Comparison of ENCODE assay signal across 44 mouse cellular contexts in genomic region chr4:34893479-34893878, GRCm38 (mm10). TPM values are rescaled to one million over a fixed set of nuclear protein-coding genes. Genes with fewer than 3 reads are reported as not detected.
"Had no signal": no experiment of that assay in that cellular context is flagged by ENCODE, and none has a peak within 500 bp of the region (broad histone marks: within the 10 kb centered on the region; RNA-seq: fewer than 3 reads in every experiment).

Cga (plus strand) TSS chr4:34893779.

- DNase-seq: left cerebral cortex, postnatal 4 days; liver; liver, embryonic 13.5 days; liver, postnatal 0 days; lung, adult 18-20 months; lung, adult 2 months; lung, embryonic 14.5 days; lung, postnatal 10 days; lung, postnatal 14 days; lung, postnatal 36 days; lung, postnatal 4 days; midbrain, embryonic 14.5 days had no signal

- H3K4me3 ChIP-seq: limb, embryonic 10.5 days; limb, embryonic 12.5 days; limb, embryonic 13.5 days; limb, embryonic 15.5 days; liver, embryonic 12.5 days; liver, embryonic 13.5 days; liver, embryonic 15.5 days; lung, embryonic 15.5 days; megakaryocyte, embryonic 14.5 days; midbrain, embryonic 10.5 days; midbrain, embryonic 12.5 days; midbrain, embryonic 13.5 days; midbrain, embryonic 15.5 days; myocyte; neural tube, embryonic 12.5 days had no signal

- H3K9me3 ChIP-seq: limb, embryonic 10.5 days; limb, embryonic 12.5 days; limb, embryonic 13.5 days; limb, embryonic 15.5 days; liver, embryonic 12.5 days; liver, embryonic 13.5 days; liver, embryonic 15.5 days; lung, embryonic 15.5 days; megakaryocyte, embryonic 14.5 days; midbrain, embryonic 10.5 days; midbrain, embryonic 12.5 days; midbrain, embryonic 13.5 days; midbrain, embryonic 15.5 days; neural tube, embryonic 12.5 days had no signal

- H3K27ac ChIP-seq: limb, embryonic 10.5 days; limb, embryonic 12.5 days; limb, embryonic 13.5 days; limb, embryonic 15.5 days; liver, embryonic 12.5 days; liver, embryonic 13.5 days; liver, embryonic 14.5 days; liver, embryonic 15.5 days; lung, embryonic 15.5 days; macrophage; midbrain, embryonic 10.5 days; midbrain, embryonic 12.5 days; midbrain, embryonic 13.5 days; midbrain, embryonic 15.5 days; neural tube, embryonic 12.5 days had no signal

- H3K9ac ChIP-seq: limb, embryonic 12.5 days; limb, embryonic 13.5 days; limb, embryonic 15.5 days; liver, embryonic 12.5 days; liver, embryonic 13.5 days; liver, embryonic 14.5 days; liver, embryonic 15.5 days; liver, postnatal 0 days; lung, embryonic 14.5 days; lung, embryonic 15.5 days; midbrain, embryonic 12.5 days; midbrain, embryonic 13.5 days; midbrain, embryonic 15.5 days; neural tube, embryonic 12.5 days had no signal

- H3K4me2 ChIP-seq: limb, embryonic 12.5 days; limb, embryonic 13.5 days; limb, embryonic 15.5 days; liver, embryonic 11.5 days; liver, embryonic 12.5 days; liver, embryonic 13.5 days; liver, embryonic 15.5 days; lung, embryonic 14.5 days; lung, embryonic 15.5 days; midbrain, embryonic 11.5 days; midbrain, embryonic 12.5 days; midbrain, embryonic 13.5 days; midbrain, embryonic 15.5 days; neural tube, embryonic 12.5 days had no signal

- ATAC-seq: liver, embryonic 12.5 days; liver, postnatal 0 days; lung, postnatal 0 days; midbrain, embryonic 13.5 days; midbrain, embryonic 15.5 days; midbrain, embryonic 16.5 days had no signal

- H3K4me1 ChIP-seq: limb, embryonic 12.5 days; limb, embryonic 13.5 days; limb, embryonic 15.5 days; midbrain, embryonic 12.5 days; midbrain, embryonic 13.5 days; midbrain, embryonic 15.5 days; neural tube, embryonic 12.5 days had no signal

- H3K36me3 ChIP-seq: limb, embryonic 10.5 days; limb, embryonic 12.5 days; limb, embryonic 13.5 days; limb, embryonic 15.5 days; liver, embryonic 12.5 days; liver, embryonic 13.5 days; liver, embryonic 15.5 days; lung, embryonic 15.5 days; midbrain, embryonic 10.5 days; midbrain, embryonic 12.5 days; midbrain, embryonic 13.5 days; midbrain, embryonic 15.5 days; neural tube, embryonic 12.5 days had no signal

RNA-seq across cellular contexts. Expression of gene Cga, which starts in this region (rescaled TPM):
- total RNA-seq: left cerebral cortex, postnatal 10 days; left cerebral cortex, postnatal 14 days; left cerebral cortex, postnatal 25 days; left cerebral cortex, postnatal 36 days; left cerebral cortex, postnatal 4 days; megakaryocyte progenitor cell, adult 5-6 weeks; megakaryocyte, adult 5-6 weeks; midbrain, postnatal 0 days had no signal
- polyA plus RNA-seq: limb, embryonic 10.5 days; limb, embryonic 11.5 days; limb, embryonic 12.5 days; limb, embryonic 13.5 days; limb, embryonic 14.5 days; limb, embryonic 15.5 days; liver, embryonic 11.5 days; liver, embryonic 12.5 days; liver, embryonic 14.5 days; liver, embryonic 16.5 days; lung, adult 2 months; lung, embryonic 14.5 days; lung, embryonic 15.5 days; lung, embryonic 16.5 days; lung, postnatal 0 days; macrophage; midbrain, embryonic 11.5 days; midbrain, embryonic 12.5 days; midbrain, embryonic 13.5 days; midbrain, embryonic 14.5 days; midbrain, embryonic 15.5 days; midbrain, postnatal 0 days; myocyte; neural tube, embryonic 11.5 days; neural tube, embryonic 12.5 days had no signal
